Mouse (Mus musculus) spleen, postnatal 14 days (tissue): ENCODE measurements around the gene Itpripl1.
"Not testable (repeated sequence)": the region's sequence is repeated elsewhere in the genome, so short reads cannot be mapped to it uniquely, and the experiment has no call there.

Experiments
- DNase-seq, 2 experiments: peaks; one replicate each; pipeline ENCODE4 v3.0.0; 2021 to 2022; ENCODE audit warnings: low spot score in 2 of 2

Gene Itpripl1

DNA sequence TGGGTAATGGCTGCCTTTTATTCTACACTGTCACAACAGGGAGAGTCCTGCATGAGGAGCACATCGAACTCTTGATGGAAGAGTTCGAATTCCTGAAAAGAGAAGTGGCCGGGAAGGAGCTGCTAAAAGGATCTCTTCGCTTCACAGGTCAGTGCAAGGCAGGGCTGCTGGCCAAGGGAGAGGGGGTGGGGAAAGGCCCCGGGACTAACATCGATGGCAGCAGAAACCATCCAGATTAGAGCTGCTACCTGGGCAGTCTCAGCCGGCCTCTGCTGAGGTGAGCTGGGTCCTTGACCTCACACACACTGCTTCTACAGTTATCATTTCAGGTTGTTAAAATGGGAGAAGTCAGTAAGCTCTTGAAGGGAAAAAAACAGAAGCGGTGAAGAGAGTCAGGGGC, 51.2 kb downstream of the Itpripl1 start:
- DNase-seq: no peak

DNA sequence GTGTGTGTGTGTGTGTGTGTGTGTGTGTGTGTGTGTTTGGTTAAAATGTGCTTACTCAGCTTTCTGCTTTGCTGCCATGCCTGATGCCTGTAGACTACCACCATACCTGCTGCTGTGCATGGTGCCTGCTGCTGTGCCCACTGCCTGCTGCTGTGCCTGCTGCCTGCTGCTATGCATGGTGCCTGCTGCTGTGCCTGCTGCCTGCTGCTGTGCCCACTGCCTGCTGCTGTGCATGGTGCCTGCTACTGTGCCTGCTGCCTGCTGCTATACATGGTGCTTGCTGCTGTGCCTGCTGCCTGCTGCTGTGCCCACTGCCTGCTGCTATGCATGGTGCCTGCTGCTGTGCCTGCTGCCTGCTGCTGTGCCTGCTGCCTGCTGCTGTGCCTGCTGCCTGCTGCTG, 53.1 kb downstream of the Itpripl1 start:
- DNase-seq: not testable (repeated sequence)
